Mouse (Mus musculus): ENCODE data around the gene Ctsh.

GRCm38 (mm10) chr9:90041556-90041955, 12.4 kb upstream of the Ctsh start:
- TF ChIP-seq CTCF (IDR thresholded peaks at IDR 0.05; ENCODE audit: low read depth) (no peak), EP300 (IDR thresholded peaks at IDR 0.05; ENCODE audit: low read depth) (no peak)

Data from liver, embryonic 14.5 days (tissue).